Mouse (Mus musculus) myocyte (in vitro differentiated cells): ENCODE measurements around the gene Mapk14. TPM values are rescaled to one million over a fixed set of nuclear protein-coding genes. Genes with fewer than 3 reads are reported as not detected.

Experiments
- H3K27me3 ChIP-seq: one replicate; pipeline ENCODE4 v1.6.1; 2011; ENCODE audit not compliant: control insufficient read depth, insufficient read depth, insufficient read length
- H3K36me3 ChIP-seq: one replicate; pipeline ENCODE4 v1.6.1; 2011; ENCODE audit not compliant: control insufficient read depth, insufficient read depth
- H3K4me2 ChIP-seq: one replicate; pipeline ENCODE4 v1.6.1; 2011; ENCODE audit warnings: low read depth, control low read depth
- H3K4me3 ChIP-seq: one replicate; pipeline ENCODE4 v1.5.1; 2011; ENCODE audit warnings: mild to moderate bottlenecking, control low read depth, moderate library complexity
- H3K79me2 ChIP-seq: one replicate; pipeline ENCODE4 v1.6.1; 2011; ENCODE audit not compliant: control insufficient read depth, insufficient read depth
- H3ac ChIP-seq: one replicate; pipeline ENCODE4 v1.6.1; 2011; ENCODE audit not compliant: control insufficient read depth, insufficient read length
- CEBPB ChIP-seq: IDR thresholded peaks from 2 replicates; pipeline ENCODE4 v1.6.1; 2011; ENCODE audit warnings: mild to moderate bottlenecking, moderate library complexity; ENCODE audit not compliant: poor library complexity, insufficient read depth, severe bottlenecking
- E2F4 ChIP-seq: IDR thresholded peaks from one replicate; pipeline ENCODE4 v1.6.1; 2011; ENCODE audit warnings: mild to moderate bottlenecking, control low read depth, moderate library complexity; ENCODE audit not compliant: insufficient read depth
- MAX ChIP-seq: IDR thresholded peaks from one replicate; pipeline ENCODE4 v1.6.1; 2011; ENCODE audit warnings: low read depth, mild to moderate bottlenecking, control low read depth
- MYOD1 ChIP-seq, 3 experiments: IDR thresholded peaks; one replicate each; pipeline ENCODE4 v1.6.1; 2011; ENCODE audit warnings: control low read depth in 2 of 3, low read depth in 2 of 3, mild to moderate bottlenecking in 2 of 3, moderate library complexity in 1 of 3; ENCODE audit not compliant: insufficient read length in 2 of 3, control insufficient read depth in 1 of 3
- MYOG ChIP-seq, 3 experiments: IDR thresholded peaks; one replicate each; pipeline ENCODE4 v1.6.1; 2011; ENCODE audit warnings: control low read depth in 2 of 3, low read depth in 2 of 3, mild to moderate bottlenecking in 2 of 3; ENCODE audit not compliant: insufficient read length in 2 of 3, control insufficient read depth in 1 of 3, insufficient read depth in 1 of 3
- POLR2A ChIP-seq: IDR thresholded peaks from one replicate; pipeline ENCODE4 v1.6.1; 2011; ENCODE audit warnings: low read depth, mild to moderate bottlenecking, control low read depth, moderate library complexity; ENCODE audit not compliant: insufficient read length
- POLR2AphosphoS2 ChIP-seq: IDR thresholded peaks from one replicate; pipeline ENCODE4 v1.6.1; 2011; ENCODE audit warnings: low read depth, control low read depth; ENCODE audit not compliant: insufficient read length
- REST ChIP-seq: IDR thresholded peaks from one replicate; pipeline ENCODE4 v1.6.1; 2011; ENCODE audit warnings: mild to moderate bottlenecking, control low read depth, moderate library complexity; ENCODE audit not compliant: insufficient read depth, insufficient read length
- SRF ChIP-seq: IDR thresholded peaks from one replicate; pipeline ENCODE4 v1.6.1; 2011; ENCODE audit warnings: low read depth; ENCODE audit not compliant: control insufficient read depth, insufficient read length
- TCF12 ChIP-seq: IDR thresholded peaks from one replicate; pipeline ENCODE4 v1.6.1; 2011; ENCODE audit warnings: mild to moderate bottlenecking, control low read depth; ENCODE audit not compliant: poor library complexity, insufficient read depth, severe bottlenecking
- TCF3 ChIP-seq: IDR thresholded peaks from one replicate; pipeline ENCODE4 v1.6.1; 2011; ENCODE audit warnings: low read depth, control low read depth; ENCODE audit not compliant: insufficient read length
- USF1 ChIP-seq: IDR thresholded peaks from one replicate; pipeline ENCODE4 v1.6.1; 2011; ENCODE audit warnings: low read depth, mild to moderate bottlenecking, control low read depth, moderate library complexity
- polyA plus RNA-seq: library from polyadenylated mRNA; unstranded; fragments of >200 nt; fragmentation: generic; extraction: Trizol; gene quantifications from one replicate; pipeline ENCODE4 v1.2.1, GENCODE M21; 2012; ENCODE audit warnings: missing spikeins

Gene Mapk14
- polyA plus RNA-seq, 1 experiment = 34.6 TPM

GRCm38 (mm10) chr17:28739244-28739643, 48.1 kb downstream of the Mapk14 start:
- Histone ChIP-seq H3K27me3 (no peaks in the 10 kb centered on the region), H3ac (no peak overlapping the region), H3K4me2 (no peak overlapping the region), H3K36me3 (peaks cover 9% of the 10 kb centered on the region), H3K4me3 (no peak overlapping the region), H3K79me2 (no peaks in the 10 kb centered on the region)
- TF ChIP-seq POLR2AphosphoS2 (no peak), TCF12 (no peak), USF1 (no peak), E2F4 (no peak), MAX (no peak), SRF (no peak), REST (no peak), POLR2A (no peak), MYOG (IDR thresholded peaks at IDR 0.05; ENCODE audit: control insufficient read depth in 1 of 3, insufficient read depth in 1 of 3, insufficient read length in 2 of 3, low read depth in 2 of 3) (no peak), TCF3 (no peak), MYOD1 (IDR thresholded peaks at IDR 0.05; ENCODE audit: control insufficient read depth in 1 of 3, insufficient read length in 2 of 3, low read depth in 2 of 3) (no peak), CEBPB (no peak)

GRCm38 (mm10) chr17:28743145-28743866, 52.2 kb downstream of the Mapk14 start:
- TF ChIP-seq USF1 (no peak), REST (no peak), POLR2A (no peak), E2F4 (no peak), POLR2AphosphoS2 (no peak), TCF3 (no peak), CEBPB (no peak), SRF (no peak), TCF12 (no peak), MAX (no peak), MYOD1 (IDR thresholded peaks at IDR 0.05; ENCODE audit: control insufficient read depth in 1 of 3, insufficient read length in 2 of 3, low read depth in 2 of 3) (no peak), MYOG (IDR thresholded peaks at IDR 0.05; ENCODE audit: control insufficient read depth in 1 of 3, insufficient read depth in 1 of 3, insufficient read length in 2 of 3, low read depth in 2 of 3) (no peak)
- Histone ChIP-seq H3K79me2 (no peaks in the 10 kb centered on the region), H3K36me3 (peaks cover 22% of the 10 kb centered on the region), H3K27me3 (no peaks in the 10 kb centered on the region), H3ac (no peak overlapping the region), H3K4me2 (no peak overlapping the region), H3K4me3 (no peak overlapping the region)

GRCm38 (mm10) chr17:28743916-28744315, 52.8 kb downstream of the Mapk14 start:
- H3K27me3 ChIP-seq = no peaks in the 10 kb centered on the region
- H3K4me3 ChIP-seq = no peak overlapping the region
- no peak for TF ChIP-seq E2F4
- no peak overlapping the region for H3K4me2 ChIP-seq
- H3K79me2 ChIP-seq = no peaks in the 10 kb centered on the region
- H3K36me3 ChIP-seq = peaks cover 22% of the 10 kb centered on the region
- H3ac ChIP-seq = no peak overlapping the region

GRCm38 (mm10) chr17:28745773-28746172, 54.6 kb downstream of the Mapk14 start:
- H3K27me3 ChIP-seq = no peaks in the 10 kb centered on the region
- peaks cover 16% of the 10 kb centered on the region for H3K36me3 ChIP-seq
- TF ChIP-seq REST (no peak), MYOD1 (IDR thresholded peaks at IDR 0.05; ENCODE audit: control insufficient read depth in 1 of 3, insufficient read length in 2 of 3, low read depth in 2 of 3) (no peak), USF1 (no peak), E2F4 (no peak), MYOG (IDR thresholded peaks at IDR 0.05; ENCODE audit: control insufficient read depth in 1 of 3, insufficient read depth in 1 of 3, insufficient read length in 2 of 3, low read depth in 2 of 3) (no peak), TCF3 (no peak), POLR2A (no peak), MAX (no peak), TCF12 (no peak), SRF (no peak), CEBPB (no peak), POLR2AphosphoS2 (no peak)
- H3K4me2 ChIP-seq = no peak overlapping the region
- H3K79me2 ChIP-seq = no peaks in the 10 kb centered on the region
- H3ac ChIP-seq = no peak overlapping the region
- no peak overlapping the region for H3K4me3 ChIP-seq

GRCm38 (mm10) chr17:28748001-28748400, 56.9 kb downstream of the Mapk14 start:
- no peaks in the 10 kb centered on the region for H3K79me2 ChIP-seq
- H3ac ChIP-seq = no peak overlapping the region
- no peaks in the 10 kb centered on the region for H3K27me3 ChIP-seq
- H3K4me3 ChIP-seq = no peak overlapping the region
- H3K36me3 ChIP-seq = peaks cover 13% of the 10 kb centered on the region
- H3K4me2 ChIP-seq = no peak overlapping the region
- no peak for TF ChIP-seq REST
- no peak for TF ChIP-seq SRF
- no peak for TF ChIP-seq MYOG (IDR thresholded peaks at IDR 0.05; ENCODE audit: control insufficient read depth in 1 of 3, insufficient read depth in 1 of 3, insufficient read length in 2 of 3, low read depth in 2 of 3)
- no peak for TF ChIP-seq MYOD1 (IDR thresholded peaks at IDR 0.05; ENCODE audit: control insufficient read depth in 1 of 3, insufficient read length in 2 of 3, low read depth in 2 of 3)
- no peak for TF ChIP-seq TCF3
- TF ChIP-seq CEBPB = no peak
- TF ChIP-seq USF1 = no peak
- no peak for TF ChIP-seq POLR2A
- TF ChIP-seq MAX = no peak
- no peak for TF ChIP-seq E2F4
- no peak for TF ChIP-seq TCF12
- TF ChIP-seq POLR2AphosphoS2 = no peak
